Mouse (Mus musculus) CD4-positive, CD25-positive, alpha-beta regulatory T cell, adult 9 weeks (primary cell): Measurements from ENCODE around the gene Ppp4r2. TPM values are rescaled to one million over a fixed set of nuclear protein-coding genes. Genes with fewer than 3 reads are reported as not detected.

Experiments used
- polyA plus RNA-seq: library from polyadenylated mRNA; unstranded; fragments of 100-300 nt; shearing (Covaris generic); gene quantifications from one replicate; pipeline ENCODE4 v1.2.1, GENCODE M21; 2017

Ppp4r2 gene
- 13.0 TPM for polyA plus RNA-seq

DNA sequence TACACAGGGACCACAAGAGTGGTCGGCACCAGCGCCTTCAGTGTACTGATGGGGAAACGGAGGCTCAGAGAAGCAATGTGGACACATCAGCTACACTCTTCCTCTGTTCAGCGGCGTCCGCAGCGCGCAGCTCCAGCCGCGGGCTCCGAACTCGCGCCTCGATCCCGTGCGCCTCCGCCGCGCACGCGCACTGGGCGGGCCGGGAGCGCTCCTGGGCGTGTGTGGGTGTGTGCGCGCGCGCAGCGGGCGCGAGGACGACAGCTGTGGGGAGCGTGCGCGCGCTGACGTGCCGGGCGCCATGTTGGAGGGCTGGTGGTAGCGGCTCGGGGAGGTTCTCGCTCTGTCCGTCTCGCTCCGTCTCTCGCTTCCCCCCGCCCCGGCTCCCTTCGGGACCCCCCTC, at the start of gene Ppp4r2:
Gene Ppp4r2, plus strand, starts transcription at position 268 of the 400 bp plus-strand sequence.

Other genes starting within 250 kb of the Ppp4r2 start
- 10.8 TPM for gene Shq1, start 162.5 kb upstream of the Ppp4r2 start, polyA plus RNA-seq
- gene Gxylt2, start 128.9 kb upstream of the Ppp4r2 start, polyA plus RNA-seq = 0.06 TPM